Mouse (Mus musculus): ENCODE data around the gene Thsd4.

- no peak for TF ChIP-seq POLR2A (IDR thresholded peaks at IDR 0.05; ENCODE audit: extremely low read depth, insufficient read depth, low read length)
- no peak for TF ChIP-seq CTCF (IDR thresholded peaks at IDR 0.05; ENCODE audit: extremely low read depth, insufficient read depth, low read length)
These were observed 2.2 kb downstream of the Thsd4 start for GRCm38 (mm10) chr9:60519601-60520000.

Data from cortical plate, adult 2 months (tissue).